Mouse (Mus musculus): Measurements from ENCODE around the gene Itpripl2.

Itpripl2 gene

DNA sequence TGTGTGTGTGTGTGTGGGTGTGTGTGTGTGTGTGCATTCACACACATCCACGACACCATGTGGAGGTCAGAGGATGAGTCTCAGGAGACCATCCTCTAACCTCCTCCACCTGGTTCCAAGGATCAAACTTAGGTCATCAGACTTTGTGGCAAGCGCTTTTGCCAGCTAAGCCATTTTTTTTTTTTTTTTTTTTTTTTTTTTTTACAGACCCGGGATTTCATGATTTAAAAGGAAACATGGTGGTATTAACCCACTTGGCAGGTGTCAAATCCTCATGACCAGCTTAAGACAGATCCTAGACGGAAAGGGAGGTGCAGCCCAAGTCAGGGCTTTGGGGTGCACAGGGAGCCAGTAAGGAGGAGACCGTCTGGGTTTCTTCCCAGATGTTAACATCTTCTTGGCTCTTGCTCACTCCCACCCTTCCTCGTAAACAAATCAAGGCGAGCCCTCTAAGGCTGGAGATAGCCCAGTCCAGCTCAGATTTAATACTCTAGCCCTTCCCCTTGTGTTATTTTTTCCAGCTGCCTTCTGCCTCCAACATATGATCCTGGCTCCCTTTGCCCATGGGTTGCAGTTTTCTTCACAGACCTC, 47.8 kb downstream of the Itpripl2 start:
- in situ Hi-C loops (cut with MboI), result no loop called here

DNA sequence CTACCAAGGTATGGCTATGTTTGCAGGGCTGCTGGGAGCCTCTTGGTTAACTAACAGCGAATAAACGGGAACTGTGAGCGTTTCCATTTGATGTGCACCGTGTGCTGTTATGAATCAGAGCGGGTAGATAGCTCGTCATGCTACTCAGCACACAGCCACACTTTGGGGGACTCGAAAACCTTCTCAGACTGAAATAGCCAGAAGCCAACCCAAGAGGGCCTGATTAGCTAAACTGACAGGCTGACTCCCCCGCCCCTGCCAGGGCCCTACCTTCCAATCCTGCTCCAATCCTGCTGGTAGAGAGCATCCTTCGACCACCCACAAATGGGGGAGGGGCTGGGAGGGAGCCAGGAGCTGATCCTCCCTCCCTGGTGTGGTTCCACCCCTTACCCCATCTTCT, 48.4 kb downstream of the Itpripl2 start:
- in situ Hi-C loops (cut with MboI), result no loop called here

- in situ Hi-C loops (cut with MboI), result no loop called here
Measured at GRCm38 (mm10) chr7:118441535-118441934, 50.2 kb downstream of the Itpripl2 start.

GRCm38 (mm10) chr7:118437101-118437802, 54.5 kb downstream of the Itpripl2 start:
- in situ Hi-C loops (cut with MboI), result no loop called here

Measured in mature B cell (primary cell).